Mouse (Mus musculus): ENCODE measurements around the gene Slc25a51.
"Not testable (repeated sequence)": the region's sequence is repeated elsewhere in the genome, so short reads cannot be mapped to it uniquely, and the experiment has no call there.

The Slc25a51 gene

GRCm38 (mm10) chr4:45402281-45402680, 6.3 kb downstream of the Slc25a51 start:
- no peak for DNase-seq (ENCODE audit: low spot score in 2 of 2)

DNA sequence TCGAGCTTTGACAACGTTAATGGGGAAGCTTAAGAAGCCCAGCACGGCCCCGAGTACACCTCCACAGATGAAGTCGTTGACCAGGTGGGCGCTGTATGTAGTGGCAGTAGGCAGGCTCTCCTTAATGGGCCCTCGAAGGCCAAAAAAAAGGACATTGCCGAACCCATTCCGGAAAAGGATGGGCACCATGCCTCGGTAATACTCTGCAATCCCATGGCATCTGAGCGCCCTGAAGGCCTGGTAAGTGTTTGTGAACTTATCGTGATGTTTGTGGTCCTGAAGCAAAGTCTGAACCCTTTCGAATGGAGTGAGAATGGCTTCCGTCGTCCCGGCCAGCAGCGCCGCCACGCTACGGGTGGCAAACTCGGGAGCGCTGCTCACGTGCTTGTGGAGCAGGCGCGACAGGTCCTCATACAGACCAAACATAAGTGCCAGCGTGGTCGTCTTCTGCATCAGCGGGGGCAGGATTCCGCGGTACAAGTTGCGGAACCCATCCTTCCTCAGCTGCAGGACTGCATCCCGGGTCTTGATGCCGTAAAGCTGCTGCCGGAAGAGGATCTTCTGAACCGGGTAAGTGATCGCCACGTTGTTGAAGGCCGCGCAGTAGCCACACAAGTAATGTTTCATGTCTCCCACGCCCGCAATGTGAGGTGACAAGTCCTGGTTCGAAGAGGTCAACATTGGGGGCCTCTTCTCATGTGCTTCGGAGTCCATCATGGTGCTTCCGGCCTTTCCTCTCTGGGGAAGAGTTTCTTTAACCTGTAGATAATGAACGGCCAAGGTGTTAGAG, 8.9 kb downstream of the Slc25a51 start:
- DNase-seq (ENCODE audit: low spot score in 2 of 2), result no peak

GRCm38 (mm10) chr4:45398315-45398714, 10.3 kb downstream of the Slc25a51 start:
- not testable (repeated sequence) for DNase-seq (ENCODE audit: low spot score in 2 of 2)

DNA sequence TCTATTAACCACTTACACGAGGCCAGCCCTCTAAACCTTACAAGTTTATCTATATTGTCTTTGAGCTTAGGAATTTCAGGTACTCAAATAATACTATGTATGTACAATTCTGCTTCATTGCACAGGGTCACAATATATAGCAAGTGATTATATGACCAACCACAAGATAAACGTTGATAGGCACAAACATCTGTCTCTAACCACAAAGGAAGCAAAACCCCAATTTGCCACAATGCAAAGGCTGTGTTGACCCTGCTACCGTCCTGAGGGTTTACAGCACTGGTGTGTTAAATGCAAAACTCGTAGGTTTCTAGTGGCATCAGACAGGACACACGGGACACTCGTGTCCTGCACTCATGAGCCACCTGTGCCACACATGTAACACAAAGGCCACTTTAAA, 12.4 kb downstream of the Slc25a51 start:
- DNase-seq (ENCODE audit: low spot score in 2 of 2), result not testable (repeated sequence)

- DNase-seq (ENCODE audit: low spot score in 2 of 2), result no peak
Observed at GRCm38 (mm10) chr4:45393658-45394057, 14.9 kb downstream of the Slc25a51 start.

- DNase-seq (ENCODE audit: low spot score in 2 of 2), result no peak
Observed at GRCm38 (mm10) chr4:45392994-45393393, 15.6 kb downstream of the Slc25a51 start.

- no peak for DNase-seq (ENCODE audit: low spot score in 2 of 2)
Observed at GRCm38 (mm10) chr4:45392572-45392971, 16.0 kb downstream of the Slc25a51 start.

DNA sequence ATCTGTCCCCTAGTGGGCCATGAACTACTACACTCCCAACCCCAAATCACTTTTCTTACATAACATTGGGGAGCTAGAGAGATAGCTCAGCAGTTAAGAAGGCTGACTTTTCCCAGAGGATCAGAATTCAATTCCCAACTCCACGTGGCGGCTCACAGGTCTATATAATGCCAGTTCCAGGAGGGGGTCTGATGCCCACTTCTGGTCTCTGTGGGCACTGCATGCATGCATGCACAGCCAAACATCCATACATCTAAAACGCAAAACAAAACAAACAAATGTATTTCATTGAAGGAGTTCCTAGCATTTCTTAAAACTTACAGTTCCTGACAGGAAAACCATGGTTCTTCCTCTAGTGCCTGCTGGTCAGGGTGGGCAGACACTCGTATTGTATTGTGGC, 16.5 kb downstream of the Slc25a51 start:
- DNase-seq (ENCODE audit: low spot score in 2 of 2), result no peak

DNA sequence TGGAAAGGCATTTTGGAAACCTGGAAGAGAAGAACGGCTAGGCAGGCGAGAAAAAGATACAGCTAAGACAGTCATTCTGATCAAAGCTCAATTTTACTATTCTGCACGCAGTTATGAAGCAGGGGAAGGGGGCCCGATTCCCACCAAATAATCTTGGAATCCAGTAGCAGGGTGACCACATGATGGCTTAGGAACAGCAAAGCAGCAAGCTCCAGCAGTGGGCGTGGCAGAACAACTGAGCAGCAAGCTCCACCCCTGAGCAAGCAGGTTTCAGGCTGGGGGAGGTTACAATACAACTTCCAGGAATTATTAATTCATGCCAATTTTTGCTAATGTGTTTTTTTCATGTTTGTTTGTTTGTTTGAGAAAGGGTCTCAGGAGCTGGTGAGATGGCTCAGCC, 21.3 kb downstream of the Slc25a51 start:
- not testable (repeated sequence) for DNase-seq (ENCODE audit: low spot score in 2 of 2)

DNA sequence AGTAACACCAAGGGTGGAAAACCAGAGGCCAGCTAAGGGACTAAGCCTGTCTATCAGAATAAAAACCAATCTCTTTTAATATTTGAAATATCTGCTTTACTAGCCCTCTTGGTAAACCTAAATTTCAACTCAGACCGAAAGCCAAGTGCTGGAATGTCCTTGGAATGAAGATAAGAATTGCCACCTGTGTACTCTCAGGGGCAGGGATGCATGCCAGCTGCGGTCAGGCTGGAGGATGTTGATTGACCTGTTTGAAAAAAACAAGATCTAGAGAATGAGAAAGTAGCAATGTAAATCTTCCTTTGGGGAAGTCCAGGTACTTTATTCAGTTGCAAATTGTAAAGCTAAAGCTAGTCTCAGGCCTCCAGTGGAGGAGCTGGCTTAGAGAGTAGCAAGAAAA, 26.4 kb downstream of the Slc25a51 start:
- not testable (repeated sequence) for DNase-seq (ENCODE audit: low spot score in 2 of 2)

DNA sequence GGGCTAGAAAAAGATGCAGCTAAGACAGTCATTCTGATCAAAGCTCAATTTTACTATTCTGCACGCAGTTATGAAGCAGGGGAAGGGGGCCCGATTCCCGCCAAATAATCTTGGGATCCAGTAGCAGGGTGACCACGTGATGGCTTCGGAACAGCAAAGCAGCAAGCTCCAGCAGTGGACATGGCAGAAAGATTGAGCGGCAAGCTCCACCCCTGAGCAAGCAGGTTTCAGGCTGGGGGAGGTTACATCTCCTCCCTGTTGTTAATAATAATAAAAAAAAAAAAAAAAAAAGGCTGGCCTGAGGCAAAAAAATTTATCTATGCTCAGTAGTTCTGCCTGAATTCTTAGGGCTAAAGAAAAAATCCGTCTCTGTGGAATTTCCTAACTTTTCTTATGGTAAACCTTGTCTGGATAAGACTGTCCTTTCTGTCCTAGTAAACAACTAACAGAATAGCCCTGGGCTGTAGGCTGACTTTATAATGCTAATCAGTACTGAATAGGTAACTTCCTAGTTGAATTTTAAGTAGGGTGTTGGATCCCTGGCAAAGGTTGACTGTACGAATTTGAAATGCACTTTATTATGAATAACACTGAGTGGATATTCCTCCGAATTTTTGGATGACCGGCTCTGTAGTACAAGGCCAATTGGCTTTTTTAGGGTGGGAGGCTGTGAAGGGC, 27.5 kb downstream of the Slc25a51 start:
- not testable (repeated sequence) for DNase-seq (ENCODE audit: low spot score in 2 of 2)

GRCm38 (mm10) chr4:45376573-45376972, 32.0 kb downstream of the Slc25a51 start:
- DNase-seq (ENCODE audit: low spot score in 2 of 2), result no peak

DNA sequence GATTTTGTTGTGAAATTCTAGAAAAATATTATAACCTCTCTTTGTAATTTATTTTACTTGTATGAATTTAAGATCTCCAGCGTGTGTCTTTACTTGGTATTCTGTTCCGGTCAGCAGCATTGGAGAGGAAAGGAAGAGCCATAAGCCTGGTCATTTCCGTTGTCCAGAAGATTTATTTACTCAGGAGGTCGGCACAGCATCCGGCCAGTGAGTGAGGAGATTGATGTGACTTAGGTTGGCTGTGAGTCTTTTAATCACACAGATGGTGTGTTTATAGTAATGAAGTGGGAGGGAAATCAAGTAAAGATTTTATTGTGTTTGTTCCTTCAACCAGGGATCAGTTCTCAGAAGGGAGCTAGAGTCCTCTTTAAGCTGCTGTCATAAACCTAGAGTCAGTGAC, 33.7 kb downstream of the Slc25a51 start:
- no peak for DNase-seq (ENCODE audit: low spot score in 2 of 2)

DNA sequence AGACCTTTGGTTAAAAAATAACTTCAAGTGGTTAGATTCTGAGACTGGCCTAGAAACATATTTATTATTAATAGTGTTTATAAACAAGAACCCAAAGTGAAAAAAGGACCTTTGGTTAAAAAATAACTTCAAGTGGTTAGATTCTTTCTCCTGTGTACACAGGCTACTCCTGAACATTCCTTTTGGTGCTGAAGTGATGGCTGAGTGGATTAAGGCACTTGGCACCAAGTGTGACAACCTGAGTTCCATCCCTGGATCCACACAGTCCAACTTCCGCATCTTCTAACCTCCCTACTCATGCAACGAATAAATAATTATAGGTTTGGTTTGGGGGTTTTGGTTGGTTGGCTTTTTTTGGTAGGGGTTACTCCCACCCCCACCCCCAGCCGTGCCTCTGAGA, 37.3 kb downstream of the Slc25a51 start:
- no peak for DNase-seq (ENCODE audit: low spot score in 2 of 2)

GRCm38 (mm10) chr4:45356653-45357052, 51.9 kb downstream of the Slc25a51 start:
- no peak for DNase-seq (ENCODE audit: low spot score in 2 of 2)

All from urinary bladder, adult 18-20 months (tissue).